Mouse (Mus musculus): ENCODE measurements at regions not wholly inside any gene's neighbourhood (a gene's known extent, or its start where the extent isn't known, plus 50 kb on each side); places are given as distances from the start of the nearest gene placed in this dataset.

- no peak for DNase-seq (ENCODE audit: low read depth, low spot score)
Observed at GRCm38 (mm10) chr10:109480551-109480950, 469.8 kb upstream of the Syt1 start.

DNA sequence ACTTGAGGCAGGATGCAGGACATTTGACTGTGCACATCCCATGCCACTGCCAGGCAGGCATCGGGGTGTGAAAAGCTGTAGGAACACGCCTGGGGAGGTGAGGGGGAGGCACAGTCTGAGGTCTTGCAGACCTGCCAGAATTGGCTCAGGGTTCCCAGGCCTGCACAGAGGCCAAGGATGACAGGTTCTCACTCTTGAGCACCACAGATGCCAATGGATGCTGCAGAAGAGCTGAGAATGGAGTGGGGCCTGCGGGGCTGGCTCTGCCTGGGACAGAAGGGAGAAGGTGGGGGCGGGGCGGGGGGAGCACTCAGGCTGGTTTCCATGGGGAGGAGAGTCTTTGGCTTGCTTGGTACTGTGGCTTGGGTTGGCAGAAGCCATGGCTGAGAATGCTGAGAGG, 469.2 kb upstream of the Syt1 start:
- no peak for DNase-seq (ENCODE audit: low read depth, low spot score)

- no peak for DNase-seq (ENCODE audit: low read depth, low spot score)
Observed at GRCm38 (mm10) chr10:109466516-109466915, 455.7 kb upstream of the Syt1 start.

- no peak for DNase-seq (ENCODE audit: low read depth, low spot score)
Observed at GRCm38 (mm10) chr10:109431112-109431511, 420.3 kb upstream of the Syt1 start.

- DNase-seq (ENCODE audit: low read depth, low spot score): no peak
Observed at GRCm38 (mm10) chr10:109427878-109428277, 417.1 kb upstream of the Syt1 start.

GRCm38 (mm10) chr10:109407011-109407410, 396.2 kb upstream of the Syt1 start:
- DNase-seq (ENCODE audit: low read depth, low spot score): no peak

DNA sequence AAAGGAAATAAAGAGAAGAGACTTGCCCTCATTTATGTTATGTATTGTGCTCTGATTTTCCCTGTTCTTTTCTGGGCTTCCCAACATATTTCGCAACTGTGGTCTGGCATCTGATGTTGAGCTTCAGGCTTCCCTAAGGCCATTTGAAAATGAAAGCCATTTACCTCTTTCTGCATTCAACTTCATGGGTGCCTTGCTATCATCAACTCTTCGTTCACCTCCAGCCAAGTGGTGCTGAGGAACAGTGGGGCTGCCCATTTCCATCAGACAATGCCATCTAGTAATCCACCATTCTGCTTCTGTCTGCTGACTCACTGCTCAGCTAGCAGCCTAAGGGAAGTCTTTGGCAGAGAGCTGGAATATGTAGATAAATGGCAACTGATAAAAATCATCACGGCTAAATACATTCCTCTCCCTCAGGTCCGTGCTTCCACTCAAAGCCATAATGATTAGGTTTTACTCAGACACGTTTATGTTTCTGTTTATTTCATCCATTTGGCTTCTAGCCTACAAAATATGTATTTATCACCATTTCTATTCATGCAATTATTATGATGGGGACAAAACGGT, 394.4 kb upstream of the Syt1 start:
- no peak for DNase-seq (ENCODE audit: low read depth, low spot score)

DNA sequence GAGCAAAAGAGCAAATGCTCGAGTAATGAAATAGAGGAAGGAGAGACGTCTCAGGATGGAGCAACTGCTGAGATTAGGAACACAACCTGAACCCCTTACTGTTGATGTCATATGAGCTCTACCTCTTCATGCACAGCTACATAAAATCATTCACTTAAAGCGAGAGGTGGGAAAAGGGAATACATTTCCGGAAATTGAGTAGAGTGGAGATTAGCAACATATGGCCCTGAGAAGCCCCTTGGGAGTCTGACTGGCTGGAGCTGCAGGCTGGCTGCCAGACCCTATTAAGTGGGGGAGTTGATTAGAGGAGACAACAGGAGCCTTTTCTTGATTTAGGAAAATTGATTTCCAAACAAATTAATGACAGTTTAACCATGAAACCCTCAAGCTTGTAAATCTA, 373.0 kb upstream of the Syt1 start:
- no peak for DNase-seq (ENCODE audit: low read depth, low spot score)

DNA sequence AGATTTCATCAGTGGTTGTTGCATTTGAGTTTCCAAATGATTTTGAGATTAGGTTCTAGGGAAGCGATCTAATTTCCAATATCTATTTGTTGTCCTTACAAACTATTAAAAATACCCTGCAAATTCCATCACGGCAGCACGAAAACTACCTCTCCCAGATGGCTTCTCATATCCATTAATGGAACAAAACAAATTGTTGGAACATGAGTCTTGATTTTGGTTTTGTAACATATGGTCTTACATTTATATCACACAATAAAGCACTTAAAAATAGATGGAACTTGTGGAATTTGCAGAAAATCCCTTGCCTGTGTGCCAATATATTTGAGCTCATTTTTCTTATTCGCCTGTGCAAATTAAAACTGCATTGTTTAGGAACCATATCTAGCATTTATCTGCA, 368.1 kb upstream of the Syt1 start:
- DNase-seq (ENCODE audit: low read depth, low spot score): no peak

DNA sequence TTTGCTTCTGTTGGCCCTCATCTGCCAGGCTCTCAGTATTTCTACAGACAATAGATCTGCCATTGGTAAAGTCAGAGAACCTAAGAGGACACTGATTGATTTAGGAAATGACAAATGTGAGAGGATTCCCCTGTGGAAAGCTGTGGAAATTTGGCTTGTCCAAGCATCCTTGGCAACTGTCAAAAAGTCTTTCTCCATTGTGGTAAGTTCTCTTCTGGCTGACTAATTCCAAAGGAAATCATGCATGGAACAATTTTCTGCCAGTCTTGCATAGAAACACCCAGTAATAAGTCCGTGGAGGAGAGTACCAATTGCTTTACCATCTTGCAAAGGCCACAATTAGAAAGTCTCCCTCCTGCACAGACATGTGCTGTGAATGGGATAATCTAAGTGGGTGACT, 349.4 kb upstream of the Syt1 start:
- DNase-seq (ENCODE audit: low read depth, low spot score): no peak

- DNase-seq (ENCODE audit: low read depth, low spot score): no peak
Observed at GRCm38 (mm10) chr10:109358812-109359211, 348.0 kb upstream of the Syt1 start.

GRCm38 (mm10) chr10:109332846-109333386, 322.1 kb upstream of the Syt1 start:
- DNase-seq (ENCODE audit: low read depth, low spot score): no peak

- no peak for DNase-seq (ENCODE audit: low read depth, low spot score)
Observed at GRCm38 (mm10) chr10:109309286-109309685, 298.5 kb upstream of the Syt1 start.

DNA sequence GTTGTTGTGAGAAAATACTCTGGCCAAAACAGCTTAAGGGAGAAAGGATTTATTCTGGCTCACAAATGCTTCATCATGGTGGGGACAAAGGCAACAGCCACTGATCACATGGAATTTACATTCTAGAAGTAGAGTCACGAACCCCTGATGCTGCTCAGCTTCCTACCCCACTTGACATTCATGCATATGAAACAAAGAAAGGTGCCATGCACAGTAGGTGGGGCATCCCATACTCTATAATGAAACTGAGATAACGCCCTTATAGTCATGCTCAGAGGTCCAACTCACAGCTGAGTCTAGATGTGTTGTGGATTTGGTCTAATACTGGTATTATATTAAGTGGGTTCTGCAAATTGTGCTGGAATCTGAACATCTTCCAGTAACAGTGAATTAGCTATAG, 289.4 kb upstream of the Syt1 start:
- DNase-seq (ENCODE audit: low read depth, low spot score): no peak

DNA sequence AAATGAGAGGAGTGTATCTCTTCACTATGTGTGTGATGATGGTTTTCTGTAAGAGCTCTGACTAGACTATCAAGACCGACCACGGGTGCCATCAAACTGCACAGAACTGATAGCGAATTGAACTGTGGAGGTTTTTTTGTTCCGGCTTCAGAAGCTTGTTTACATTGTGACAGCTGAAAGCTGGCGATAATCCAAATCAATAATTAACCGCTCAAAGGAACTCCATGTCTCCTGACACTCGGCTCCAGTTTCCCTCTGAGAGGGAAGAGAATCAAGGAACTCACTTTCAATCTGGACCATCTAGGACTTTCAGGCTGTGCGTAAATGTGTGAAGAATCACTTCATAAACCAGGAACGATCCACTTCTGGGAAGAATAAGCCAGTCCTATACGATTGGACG, 289.0 kb upstream of the Syt1 start:
- no peak for DNase-seq (ENCODE audit: low read depth, low spot score)

DNA sequence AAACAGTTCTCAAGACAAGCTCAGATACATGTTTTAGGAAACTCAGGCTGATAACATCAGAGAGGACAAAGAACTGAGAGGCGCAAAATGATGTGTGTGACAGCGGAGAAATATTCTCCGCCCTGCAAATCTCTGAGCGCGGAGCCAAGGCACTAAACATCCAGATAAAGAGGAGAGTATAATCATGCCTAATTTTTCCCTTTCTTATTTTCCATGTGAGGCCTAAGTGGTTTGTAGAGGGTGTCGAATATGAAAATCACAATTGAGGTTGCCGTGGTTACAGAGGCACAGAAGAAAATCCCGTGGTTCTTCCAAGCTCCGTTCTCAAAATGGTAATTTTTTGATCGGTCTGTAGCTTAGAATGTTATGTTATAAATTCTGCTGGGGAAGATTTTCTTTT, 272.6 kb upstream of the Syt1 start:
- DNase-seq (ENCODE audit: low read depth, low spot score): no peak

GRCm38 (mm10) chr10:109249781-109250180, 239.0 kb upstream of the Syt1 start:
- no peak for DNase-seq (ENCODE audit: low read depth, low spot score)

- no peak for DNase-seq (ENCODE audit: low read depth, low spot score)
Observed at GRCm38 (mm10) chr10:109246328-109246727, 235.5 kb upstream of the Syt1 start.

DNA sequence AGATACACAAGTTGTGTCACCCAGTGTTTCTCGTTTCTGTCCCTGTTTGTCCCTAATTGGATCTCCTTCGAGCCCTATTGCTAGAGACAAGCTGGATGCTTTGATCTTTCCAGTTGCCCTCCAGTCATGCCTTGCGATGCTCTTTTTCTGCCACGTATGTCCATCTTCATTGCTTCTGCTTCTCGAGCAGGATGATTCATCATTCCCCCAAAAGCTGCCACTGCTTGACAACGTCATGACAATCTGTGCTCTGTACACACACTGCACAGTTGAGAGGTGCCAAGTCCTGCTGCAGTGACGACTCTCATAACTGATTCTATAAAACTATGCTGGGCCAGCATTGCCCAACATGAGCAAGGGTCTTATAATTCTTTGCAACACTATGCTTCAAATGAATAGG, 226.2 kb upstream of the Syt1 start:
- DNase-seq (ENCODE audit: low read depth, low spot score): no peak

DNA sequence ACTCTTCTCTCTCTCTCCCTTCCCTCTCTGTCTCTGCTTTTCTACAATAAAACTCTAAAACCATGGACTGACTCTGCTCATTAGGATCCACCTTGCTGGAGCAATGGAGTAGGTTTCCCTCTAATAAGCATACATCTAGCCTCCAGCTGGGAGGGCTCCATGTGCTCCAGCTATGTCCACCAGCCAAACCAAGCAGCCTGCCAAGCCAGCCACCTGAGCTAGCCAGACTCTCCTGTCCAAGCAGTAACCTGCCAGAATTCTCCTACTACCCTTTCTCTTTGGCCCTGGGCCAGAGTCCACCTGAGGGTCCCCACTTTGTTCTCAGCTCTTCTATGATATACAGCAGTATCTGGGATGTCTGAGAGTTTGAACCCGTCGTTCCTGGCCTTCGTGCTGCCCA, 216.2 kb upstream of the Syt1 start:
- no peak for DNase-seq (ENCODE audit: low read depth, low spot score)

GRCm38 (mm10) chr10:109188761-109189503, 178.2 kb upstream of the Syt1 start:
- no peak for DNase-seq (ENCODE audit: low read depth, low spot score)

- DNase-seq (ENCODE audit: low read depth, low spot score): no peak
Observed at GRCm38 (mm10) chr10:109188252-109188651, 177.5 kb upstream of the Syt1 start.

GRCm38 (mm10) chr10:109185243-109185642, 174.5 kb upstream of the Syt1 start:
- no peak for DNase-seq (ENCODE audit: low read depth, low spot score)

Data from ES-CJ7 (cell line).